Mouse (Mus musculus) stomach, postnatal 0 days (tissue): Measurements from ENCODE around the gene Asb7.

Source experiments
- CTCF ChIP-seq: IDR thresholded peaks from 2 replicates; pipeline ENCODE4 v1.5.1; 2016; ENCODE audit warnings: antibody characterized with exemption, low read depth, mild to moderate bottlenecking, moderate library complexity
- EP300 ChIP-seq: optimal IDR thresholded peaks from 2 replicates; pipeline ENCODE3; 2016; ENCODE audit warnings: antibody characterized with exemption

GRCm38 (mm10) chr7:66655471-66655870 is 33.9 kb downstream of the Asb7 start:
- TF ChIP-seq EP300 (no peak), CTCF (no peak)
